Mouse (Mus musculus): Measurements from ENCODE around the gene Riok1. TPM values are rescaled to one million over a fixed set of nuclear protein-coding genes. Genes with fewer than 3 reads are reported as not detected.

The Riok1 gene
- polyA plus RNA-seq, 1 experiment from 2014 or later: 40.0 TPM

DNA sequence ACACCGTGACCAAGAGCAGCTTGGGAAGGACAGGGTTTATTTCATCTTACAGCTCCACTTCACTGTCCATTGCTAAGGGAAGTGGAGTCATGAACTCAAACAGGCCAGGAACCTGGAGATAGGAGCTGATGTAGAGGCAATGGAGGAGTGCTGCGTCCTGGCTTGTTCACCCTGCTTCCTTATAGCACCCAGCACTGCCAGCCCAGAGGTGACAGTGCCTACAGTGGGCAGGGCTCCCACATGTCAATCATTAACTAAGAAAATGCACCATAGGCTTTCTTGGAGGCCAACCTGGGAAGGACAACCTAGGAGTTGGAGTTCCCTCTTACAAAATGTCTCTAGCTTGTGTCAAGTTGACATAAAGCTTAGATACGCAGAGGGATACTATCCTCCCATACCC, 51.2 kb downstream of the Riok1 start:
- Histone ChIP-seq H3K27me3 (ENCODE audit: insufficient read depth, low read length) (no peaks in the 10 kb centered on the region), H3K4me2 (ENCODE audit: low read length) (no peak overlapping the region), H3K36me3 (ENCODE audit: insufficient read depth, low read length) (no peaks in the 10 kb centered on the region), H3K4me1 (replicated peaks; ENCODE audit: insufficient read depth, low read length) (no peaks in the 10 kb centered on the region), H3K27ac (no peak overlapping the region), H3K4me3 (replicated peaks; ENCODE audit: low read depth, low read length) (no peak overlapping the region), H3K9ac (ENCODE audit: low read depth, low read length) (no peak overlapping the region), H3K9me3 (replicated peaks; ENCODE audit: low read length) (no peaks in the 10 kb centered on the region)
- ATAC-seq (replicated peaks; ENCODE audit: low FRiP score, low read depth): peak; percentile 54; the same call in 1 of the 2 replicates
- DNase-seq (ENCODE audit: low spot score): no peak
- no peak for TF ChIP-seq CTCF (IDR thresholded peaks at IDR 0.05; ENCODE audit: low read depth)
- 54% methylated on average over 3 of the region's 3 CpGs for WGBS

DNA sequence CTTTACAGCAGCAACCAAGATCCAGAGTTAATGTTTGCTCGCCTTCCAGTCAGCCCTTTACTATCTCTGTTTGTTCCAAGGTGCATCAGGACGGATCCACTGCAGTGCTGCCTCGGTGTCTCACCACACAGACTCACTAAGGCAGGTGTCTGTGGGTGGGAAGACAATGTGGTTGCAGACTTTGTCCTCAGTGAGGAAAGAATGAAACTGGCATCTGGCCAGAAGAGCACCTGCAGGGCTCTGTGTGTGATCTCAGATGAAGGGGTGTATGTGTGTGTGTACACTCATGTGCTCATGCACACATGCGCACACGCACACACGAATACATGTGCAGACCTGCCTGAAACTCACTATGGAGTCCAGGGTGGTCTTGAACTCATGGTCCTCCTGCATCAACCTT, 52.7 kb downstream of the Riok1 start:
- DNase-seq (ENCODE audit: low spot score): no peak
- Histone ChIP-seq H3K27ac (no peak overlapping the region), H3K4me2 (ENCODE audit: low read length) (no peak overlapping the region)

DNA sequence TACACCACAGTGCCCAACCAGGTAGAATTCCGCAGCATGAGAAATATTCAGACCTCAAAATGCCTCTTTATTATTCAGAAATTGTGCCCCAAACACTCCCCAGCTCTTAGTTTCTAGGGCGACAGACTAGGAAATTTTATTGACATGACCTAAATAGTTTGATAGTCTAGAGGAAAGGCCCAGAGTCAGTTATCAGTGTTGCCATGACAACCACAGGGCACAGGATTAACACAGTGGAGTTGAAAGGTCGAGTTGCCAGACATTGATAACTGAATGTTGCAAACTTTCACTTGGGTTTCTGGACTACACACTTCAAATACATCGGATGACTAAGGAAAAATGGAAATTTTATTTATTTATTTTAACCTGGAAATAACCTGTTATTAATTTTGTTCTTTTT, 53.1 kb downstream of the Riok1 start:
- Histone ChIP-seq H3K4me3 (replicated peaks; ENCODE audit: low read depth, low read length) (no peak overlapping the region), H3K36me3 (ENCODE audit: insufficient read depth, low read length) (no peaks in the 10 kb centered on the region), H3K9ac (ENCODE audit: low read depth, low read length) (no peak overlapping the region), H3K27me3 (ENCODE audit: insufficient read depth, low read length) (no peaks in the 10 kb centered on the region), H3K4me1 (replicated peaks; ENCODE audit: insufficient read depth, low read length) (no peaks in the 10 kb centered on the region), H3K27ac (no peak overlapping the region), H3K9me3 (replicated peaks; ENCODE audit: low read length) (no peaks in the 10 kb centered on the region), H3K4me2 (ENCODE audit: low read length) (no peak overlapping the region)
- no peak for DNase-seq (ENCODE audit: low spot score)
- 71% methylated on average over 4 of the region's 4 CpGs for WGBS
- TF ChIP-seq CTCF (IDR thresholded peaks at IDR 0.05; ENCODE audit: low read depth): no peak
- no peak for ATAC-seq (replicated peaks; ENCODE audit: low FRiP score, low read depth)

More for the DNA sequence above, 52.7 kb downstream of the Riok1 start:
- H3K9ac ChIP-seq (ENCODE audit: low read depth, low read length): no peak overlapping the region
- H3K4me1 ChIP-seq (replicated peaks; ENCODE audit: insufficient read depth, low read length): no peaks in the 10 kb centered on the region
- H3K4me3 ChIP-seq (replicated peaks; ENCODE audit: low read depth, low read length): no peak overlapping the region
- H3K27me3 ChIP-seq (ENCODE audit: insufficient read depth, low read length): no peaks in the 10 kb centered on the region
- no peaks in the 10 kb centered on the region for H3K9me3 ChIP-seq (replicated peaks; ENCODE audit: low read length)
- TF ChIP-seq CTCF (IDR thresholded peaks at IDR 0.05; ENCODE audit: low read depth): no peak
- ATAC-seq (replicated peaks; ENCODE audit: low FRiP score, low read depth): no peak
- WGBS: 90% methylated on average over 6 of the region's 6 CpGs
- no peaks in the 10 kb centered on the region for H3K36me3 ChIP-seq (ENCODE audit: insufficient read depth, low read length)

DNA sequence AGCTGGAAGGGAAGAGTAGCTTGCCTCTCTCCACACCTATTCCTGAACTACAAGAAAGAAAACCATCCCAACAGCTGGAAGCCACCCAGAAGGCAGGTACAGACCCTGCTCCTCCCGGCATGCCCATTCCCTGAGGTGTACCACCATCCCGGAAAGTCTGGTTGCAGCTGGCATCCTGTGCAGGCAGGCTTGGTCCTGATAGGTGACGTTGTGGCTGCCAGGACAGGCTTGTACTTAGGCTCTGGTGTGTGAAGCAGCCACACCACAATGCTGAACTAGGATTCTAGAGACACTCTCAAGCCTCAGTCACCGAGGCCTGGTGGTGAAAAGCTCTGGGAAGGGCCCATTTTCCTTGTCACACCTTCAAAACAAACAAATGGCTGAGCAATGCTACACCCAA, 59.4 kb downstream of the Riok1 start:
- Histone ChIP-seq H3K9ac (ENCODE audit: low read depth, low read length) (no peak overlapping the region), H3K27me3 (ENCODE audit: insufficient read depth, low read length) (no peaks in the 10 kb centered on the region), H3K27ac (no peak overlapping the region), H3K36me3 (ENCODE audit: insufficient read depth, low read length) (no peaks in the 10 kb centered on the region), H3K9me3 (replicated peaks; ENCODE audit: low read length) (no peaks in the 10 kb centered on the region), H3K4me1 (replicated peaks; ENCODE audit: insufficient read depth, low read length) (peaks cover 4% of the 10 kb centered on the region; the same call in 1 of the 2 replicates), H3K4me2 (ENCODE audit: low read length) (no peak overlapping the region), H3K4me3 (replicated peaks; ENCODE audit: low read depth, low read length) (no peak overlapping the region)
- WGBS: 36% methylated on average over 4 of the region's 4 CpGs
- no peak for TF ChIP-seq CTCF (IDR thresholded peaks at IDR 0.05; ENCODE audit: low read depth)
- DNase-seq (ENCODE audit: low spot score) (no peak), ATAC-seq (replicated peaks; ENCODE audit: low FRiP score, low read depth) (no peak)

DNA sequence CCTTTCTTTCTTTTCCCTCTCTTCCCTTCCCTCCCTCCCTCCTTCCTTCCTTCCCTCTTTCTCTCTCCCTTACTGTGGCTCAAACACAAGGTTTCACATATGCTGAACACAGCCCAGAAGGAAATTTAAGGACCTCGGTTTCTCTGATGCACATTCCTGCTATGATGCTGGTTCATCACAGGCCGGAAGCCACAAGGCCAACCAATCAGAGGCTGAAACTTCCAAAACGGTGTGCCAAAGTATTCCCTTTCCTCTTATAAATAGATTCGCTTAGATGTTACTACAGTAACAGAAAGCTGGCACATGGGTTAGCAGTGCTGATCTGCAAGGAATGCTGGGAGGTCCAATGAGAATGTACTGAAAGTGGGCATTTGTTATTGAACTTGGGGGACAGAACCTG, 66.6 kb downstream of the Riok1 start:
- Histone ChIP-seq H3K27me3 (ENCODE audit: insufficient read depth, low read length) (no peaks in the 10 kb centered on the region), H3K4me3 (replicated peaks; ENCODE audit: low read depth, low read length) (no peak overlapping the region), H3K4me2 (ENCODE audit: low read length) (no peak overlapping the region), H3K9ac (ENCODE audit: low read depth, low read length) (no peak overlapping the region), H3K27ac (no peak overlapping the region), H3K9me3 (replicated peaks; ENCODE audit: low read length) (no peaks in the 10 kb centered on the region), H3K4me1 (replicated peaks; ENCODE audit: insufficient read depth, low read length) (no peaks in the 10 kb centered on the region), H3K36me3 (ENCODE audit: insufficient read depth, low read length) (no peaks in the 10 kb centered on the region)
- DNase-seq (ENCODE audit: low spot score) (no peak), ATAC-seq (replicated peaks; ENCODE audit: low FRiP score, low read depth) (no peak)
- 76% methylated on average over 4 of the region's 4 CpGs for WGBS
- TF ChIP-seq CTCF (IDR thresholded peaks at IDR 0.05; ENCODE audit: low read depth): no peak

DNA sequence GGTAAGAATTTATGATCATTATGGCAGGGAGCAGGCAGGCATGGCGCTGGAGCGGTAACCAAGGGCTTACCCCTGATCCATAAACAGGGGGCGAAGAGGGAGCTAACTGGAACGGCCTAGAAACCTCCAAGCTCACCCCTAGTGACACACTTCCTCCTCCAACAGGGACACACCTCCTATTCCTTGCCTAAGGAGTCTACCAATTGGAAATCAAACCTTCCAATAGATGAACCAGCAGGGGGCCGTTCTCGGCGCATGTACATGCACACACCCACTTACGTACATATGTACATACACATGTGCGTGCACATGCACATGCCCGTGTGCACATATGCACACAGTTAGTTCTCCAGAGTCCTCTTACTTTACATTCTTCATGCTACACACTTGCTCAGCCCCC, 67.7 kb downstream of the Riok1 start:
- Histone ChIP-seq H3K4me2 (ENCODE audit: low read length) (no peak overlapping the region), H3K27me3 (ENCODE audit: insufficient read depth, low read length) (no peaks in the 10 kb centered on the region), H3K4me1 (replicated peaks; ENCODE audit: insufficient read depth, low read length) (no peaks in the 10 kb centered on the region), H3K9me3 (replicated peaks; ENCODE audit: low read length) (no peaks in the 10 kb centered on the region), H3K4me3 (replicated peaks; ENCODE audit: low read depth, low read length) (no peak overlapping the region), H3K27ac (no peak overlapping the region), H3K36me3 (ENCODE audit: insufficient read depth, low read length) (no peaks in the 10 kb centered on the region), H3K9ac (ENCODE audit: low read depth, low read length) (no peak overlapping the region)
- 78% methylated on average over 10 of the region's 10 CpGs for WGBS
- no peak for DNase-seq (ENCODE audit: low spot score)
- no peak for TF ChIP-seq CTCF (IDR thresholded peaks at IDR 0.05; ENCODE audit: low read depth)
- no peak for ATAC-seq (replicated peaks; ENCODE audit: low FRiP score, low read depth)

DNA sequence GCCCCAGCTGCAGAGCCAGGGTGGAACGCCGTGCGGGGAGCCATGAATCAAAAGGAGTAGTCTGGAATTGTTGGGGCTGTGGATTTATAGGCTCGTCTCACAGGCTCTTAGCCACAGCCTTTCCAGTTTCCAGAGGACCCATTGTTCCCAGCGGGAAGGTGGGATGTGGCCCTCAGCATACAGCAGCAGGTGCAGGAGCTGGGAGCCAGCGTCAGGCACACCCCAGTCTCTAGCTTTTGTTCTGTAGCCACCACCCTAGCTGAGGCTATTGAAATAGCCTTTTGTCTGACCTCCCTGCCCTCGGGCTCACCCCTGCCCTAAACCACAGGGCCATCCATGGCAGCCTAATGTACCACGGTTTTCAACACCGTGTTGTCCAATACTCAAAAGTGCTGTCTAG, 72.3 kb downstream of the Riok1 start:
- no peak for TF ChIP-seq CTCF (IDR thresholded peaks at IDR 0.05; ENCODE audit: low read depth)

More for the DNA sequence above, 72.3 kb downstream of the Riok1 start:
- Histone ChIP-seq H3K36me3 (ENCODE audit: insufficient read depth, low read length) (no peaks in the 10 kb centered on the region), H3K4me1 (replicated peaks; ENCODE audit: insufficient read depth, low read length) (no peaks in the 10 kb centered on the region), H3K4me2 (ENCODE audit: low read length) (no peak overlapping the region), H3K9ac (ENCODE audit: low read depth, low read length) (no peak overlapping the region), H3K9me3 (replicated peaks; ENCODE audit: low read length) (no peaks in the 10 kb centered on the region), H3K27ac (no peak overlapping the region), H3K27me3 (ENCODE audit: insufficient read depth, low read length) (no peaks in the 10 kb centered on the region), H3K4me3 (replicated peaks; ENCODE audit: low read depth, low read length) (no peak overlapping the region)
- ATAC-seq (replicated peaks; ENCODE audit: low FRiP score, low read depth) (no peak), DNase-seq (ENCODE audit: low spot score) (no peak)
- 80% methylated on average over 9 of the region's 9 CpGs for WGBS

Small RNA genes lying within 50 kb of the gene (microRNA-seq; reads per million reads assigned to microRNA genes)
- not detected for gene Gm27387

Other genes starting within 250 kb of the Riok1 start
- 116 and 128 TPM in 2 replicates for gene Ssr1, start 42.8 kb upstream of the Riok1 start, polyA plus RNA-seq (2015; fragmentation: Nextera tagmentation; extraction: Ambion mirVana)
- 2.0 and 2.1 TPM in 2 replicates for gene Cage1, start 74 bp downstream of the Riok1 start, polyA plus RNA-seq (2015; fragmentation: Nextera tagmentation; extraction: Ambion mirVana)
- 4.4 and 4.8 TPM in 2 replicates for gene Dsp, start 114.3 kb downstream of the Riok1 start, polyA plus RNA-seq (2015; fragmentation: Nextera tagmentation; extraction: Ambion mirVana)
- 30.9 and 33.4 TPM in 2 replicates for gene Snrnp48, start 167.9 kb downstream of the Riok1 start, polyA plus RNA-seq (2015; fragmentation: Nextera tagmentation; extraction: Ambion mirVana)